Mouse (Mus musculus) CD4-positive, CD25-positive, alpha-beta regulatory T cell, adult 2 months (primary cell): ENCODE results near the gene Gpr6.

Experiments
- DNase-seq: peaks from one replicate; pipeline ENCODE4 v3.0.0-alpha.2; 2012; ENCODE audit warnings: low read depth, low spot score

The Gpr6 gene

DNA sequence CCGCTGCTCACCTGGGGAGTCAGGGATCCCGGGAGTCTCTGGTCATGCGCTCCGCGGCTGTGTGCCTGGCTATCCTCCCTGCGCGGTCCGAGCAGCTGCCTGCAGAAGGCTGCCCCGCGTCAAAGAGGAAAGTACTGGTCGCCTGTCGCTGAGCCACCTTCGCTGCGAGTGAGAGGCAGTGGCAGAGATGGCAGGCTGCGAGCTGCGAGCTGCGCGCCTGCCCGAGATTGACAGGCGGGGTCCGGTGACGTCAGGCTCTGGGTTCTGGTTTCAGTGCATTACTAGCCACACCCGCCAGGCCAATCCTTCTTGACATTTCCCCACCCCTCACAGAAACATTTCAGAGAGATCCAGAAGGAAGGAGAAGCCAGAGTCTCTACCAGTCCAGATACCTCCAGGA lies at the start of gene Gpr6:
Gpr6 (minus strand) TSS at position 170 of the 400 bp plus-strand sequence.
- no peak for DNase-seq

DNA sequence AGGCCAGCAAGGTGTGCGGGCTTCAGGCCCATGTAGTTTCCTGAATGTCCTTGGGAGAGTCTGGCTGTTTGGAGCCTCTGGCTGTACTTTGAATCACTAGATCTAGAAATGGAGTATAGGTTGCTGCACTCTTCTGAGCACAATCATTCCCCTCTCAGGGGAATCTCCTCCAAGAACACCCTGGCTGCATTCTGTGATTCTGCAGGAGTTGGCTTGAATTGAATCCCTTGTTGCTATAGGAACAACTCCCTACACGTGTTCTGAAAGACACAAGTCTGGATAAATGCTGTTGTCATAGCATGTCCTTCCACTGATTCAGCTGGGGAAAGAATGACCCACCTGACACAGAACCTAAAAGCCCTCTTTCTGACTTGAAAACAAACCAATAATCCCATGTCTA lies 28.0 kb upstream of the Gpr6 start:
- DNase-seq = no peak

DNA sequence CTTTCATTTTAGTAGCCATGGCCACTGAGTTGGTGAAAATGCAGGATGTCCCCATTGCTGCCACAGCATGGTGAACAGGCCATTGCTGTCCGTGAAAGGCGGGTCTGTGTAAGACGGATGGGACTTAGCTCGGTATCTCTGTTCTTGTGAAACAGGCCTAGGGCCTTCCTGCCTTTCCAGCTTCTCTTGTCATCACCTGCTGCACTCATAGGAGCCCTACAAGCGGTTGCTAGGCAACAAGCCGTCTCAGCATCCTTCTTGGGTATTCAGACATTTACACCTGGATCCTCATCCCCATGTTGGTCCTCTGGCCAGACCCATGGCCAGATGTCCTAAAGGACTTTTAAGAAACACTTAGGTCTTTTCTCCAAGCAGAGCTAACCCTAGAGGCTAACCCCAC lies 26.1 kb upstream of the Gpr6 start:
- no peak for DNase-seq

DNA sequence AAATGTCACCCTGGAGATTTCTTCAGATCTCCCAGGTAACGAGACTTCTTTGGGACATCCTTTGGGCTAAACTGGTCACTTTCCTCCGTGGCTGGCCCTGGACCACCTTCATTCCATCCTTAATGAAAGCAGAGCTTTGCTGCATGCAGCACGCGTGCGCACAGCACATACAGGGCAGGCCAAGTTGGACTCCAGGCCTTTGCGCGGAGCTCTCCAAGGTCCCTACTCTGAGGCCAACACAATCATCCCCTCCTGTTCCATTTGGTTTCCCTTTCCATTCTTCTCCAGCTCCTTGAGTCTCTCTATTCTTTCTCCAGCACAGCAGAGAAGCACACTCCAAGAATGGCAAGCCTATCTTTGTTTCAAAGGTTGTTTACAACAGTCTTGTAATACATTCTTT lies 16.8 kb upstream of the Gpr6 start:
- no peak for DNase-seq

DNA sequence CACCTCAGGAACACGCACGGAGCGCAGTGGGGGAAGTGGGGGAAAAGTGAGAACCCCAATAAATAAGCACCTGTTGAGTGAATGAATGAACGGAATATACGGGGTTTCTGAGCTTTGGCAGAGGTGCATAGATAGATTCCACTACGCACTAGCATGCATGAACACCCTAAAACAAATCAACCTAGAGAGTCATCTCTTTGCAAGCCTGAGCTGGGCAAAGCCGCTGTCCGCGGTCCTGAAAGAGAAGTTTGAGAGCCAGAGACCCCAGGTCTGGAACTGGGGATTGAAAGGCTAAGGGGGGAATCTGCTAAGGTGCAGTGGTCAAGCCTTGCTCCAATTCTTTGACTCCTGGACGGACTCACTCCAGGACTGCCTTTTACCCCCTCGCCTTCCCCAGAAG lies 389 bp downstream of the Gpr6 start:
- DNase-seq = no peak

DNA sequence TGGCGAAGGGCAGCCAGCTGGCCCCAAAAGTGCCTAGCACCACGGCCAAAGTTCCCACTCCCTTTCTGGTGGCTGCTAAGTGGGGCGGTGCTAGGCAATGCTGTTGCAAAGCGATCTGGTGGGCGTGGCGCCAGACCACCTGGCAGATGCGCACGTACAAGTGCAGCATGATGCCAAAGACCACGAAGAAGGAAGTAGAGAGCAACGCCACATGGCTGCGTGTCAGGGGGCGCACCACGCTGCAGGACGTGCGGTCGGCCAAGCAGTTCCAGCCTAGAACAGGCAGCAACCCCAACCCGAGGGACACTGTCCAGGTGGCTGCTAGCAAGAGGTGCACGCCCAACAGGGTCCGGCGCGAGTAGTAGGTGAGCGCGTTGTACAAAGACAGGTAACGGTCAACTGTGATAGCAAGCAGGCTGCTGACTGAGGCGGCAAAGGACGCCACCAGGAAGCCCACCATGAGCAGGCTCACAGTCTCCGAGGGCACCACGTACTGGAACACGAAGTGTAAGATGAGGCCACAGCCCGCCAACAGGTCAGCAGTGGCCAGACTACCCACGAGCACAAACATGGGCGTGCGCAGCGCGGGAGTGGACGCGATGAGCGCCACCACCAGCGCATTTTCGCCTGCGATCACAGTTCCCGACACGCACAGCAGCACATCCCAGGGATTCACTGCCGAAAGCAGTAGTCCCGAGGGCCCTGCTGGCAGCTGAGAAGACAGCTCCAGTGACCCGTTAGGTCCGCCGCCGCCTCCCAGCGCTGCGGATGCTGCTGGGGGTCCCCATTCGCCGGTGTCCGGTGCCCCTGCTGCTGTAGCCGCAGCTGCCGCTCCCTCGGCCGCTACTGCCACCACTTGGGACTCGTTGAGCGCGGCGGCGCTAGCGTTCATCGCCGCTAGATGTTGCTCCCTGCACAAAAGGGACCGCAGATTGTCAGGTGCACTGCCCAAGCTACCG lies 1.1 kb downstream of the Gpr6 start:
- DNase-seq = no peak

DNA sequence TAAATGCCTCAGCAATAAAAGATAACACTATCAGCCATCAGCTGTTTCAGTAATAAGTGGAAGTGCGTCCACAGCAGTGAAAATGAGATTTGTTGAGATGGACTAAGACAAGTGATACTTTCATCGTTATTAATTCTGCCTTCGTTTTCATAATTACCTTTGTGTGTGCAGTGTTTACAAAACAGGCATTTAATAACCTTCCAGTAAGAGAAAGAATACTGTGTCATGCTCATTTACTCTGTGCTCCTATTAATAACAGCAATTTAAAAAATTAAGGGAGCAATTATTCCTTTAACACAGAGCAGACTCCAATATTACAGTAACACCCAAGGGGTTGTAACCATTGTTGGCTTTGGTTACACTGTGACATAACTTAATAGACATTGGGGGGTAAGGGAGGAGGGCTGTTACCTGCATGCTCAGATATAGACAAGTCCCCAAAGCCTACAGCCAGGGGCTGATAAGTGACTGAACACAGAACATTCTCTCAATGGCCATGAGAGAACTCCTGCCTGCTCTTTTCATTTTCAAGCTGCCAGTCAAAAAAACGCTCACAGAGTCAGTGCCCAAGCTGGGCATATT lies 11.7 kb downstream of the Gpr6 start:
- DNase-seq = no peak

DNA sequence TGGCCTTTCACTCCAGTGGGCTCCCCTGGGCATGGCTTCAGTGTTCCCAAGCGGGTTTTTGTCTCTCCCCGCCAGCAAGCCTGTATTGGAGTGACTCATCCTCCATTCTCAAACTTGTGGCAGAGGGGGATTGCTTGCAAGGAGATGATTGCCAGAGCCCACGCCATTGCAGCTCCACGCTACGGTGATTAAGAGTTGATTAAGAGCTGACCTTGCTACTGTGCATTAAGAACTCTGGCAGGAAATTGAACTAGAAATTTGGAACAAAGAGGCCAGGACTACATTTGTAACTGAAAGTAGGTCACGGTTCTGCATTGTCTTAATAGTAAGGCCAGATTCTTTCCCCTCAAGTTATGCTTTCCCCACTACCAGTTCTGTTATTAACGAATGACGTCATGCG lies 16.5 kb downstream of the Gpr6 start:
- DNase-seq = no peak

DNA sequence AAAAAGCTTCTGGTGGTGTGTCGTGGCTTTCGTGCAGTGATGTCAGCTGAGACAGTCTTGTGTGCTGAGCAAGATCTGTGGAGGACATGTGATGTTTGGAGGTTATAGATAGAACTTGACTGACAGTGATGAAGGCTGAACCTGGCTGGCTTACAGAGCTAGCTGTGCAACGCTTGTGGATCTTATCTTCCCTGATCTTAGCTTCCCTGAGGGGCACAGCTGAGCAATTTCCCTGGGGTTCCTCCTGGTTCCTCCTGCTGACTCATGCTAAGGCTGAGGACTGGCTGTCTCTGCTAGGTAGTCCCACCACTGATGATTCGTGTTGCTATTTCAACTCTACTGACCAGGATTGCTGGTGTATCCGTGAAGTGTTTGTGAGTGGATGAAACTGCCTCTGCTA lies 18.1 kb downstream of the Gpr6 start:
- no peak for DNase-seq

DNA sequence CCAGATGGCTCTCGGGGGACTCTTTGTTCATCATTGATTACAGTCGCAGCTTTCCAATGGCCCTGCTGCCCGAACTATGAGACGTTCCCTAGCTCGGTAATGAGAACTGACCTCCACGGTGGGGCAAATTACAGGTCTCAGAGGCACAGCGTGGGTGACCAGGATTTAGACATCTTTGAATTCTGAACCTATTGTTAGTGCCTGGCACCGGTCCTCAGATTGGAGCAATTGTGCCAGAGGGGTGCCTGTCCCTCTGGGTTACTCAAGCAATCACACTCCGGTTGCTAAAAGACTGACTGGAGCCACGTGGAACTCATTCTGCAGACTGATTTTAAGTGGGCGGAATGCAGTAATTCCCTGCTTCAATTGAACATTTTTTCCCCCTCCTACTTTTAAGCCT lies 29.8 kb downstream of the Gpr6 start:
- no peak for DNase-seq

DNA sequence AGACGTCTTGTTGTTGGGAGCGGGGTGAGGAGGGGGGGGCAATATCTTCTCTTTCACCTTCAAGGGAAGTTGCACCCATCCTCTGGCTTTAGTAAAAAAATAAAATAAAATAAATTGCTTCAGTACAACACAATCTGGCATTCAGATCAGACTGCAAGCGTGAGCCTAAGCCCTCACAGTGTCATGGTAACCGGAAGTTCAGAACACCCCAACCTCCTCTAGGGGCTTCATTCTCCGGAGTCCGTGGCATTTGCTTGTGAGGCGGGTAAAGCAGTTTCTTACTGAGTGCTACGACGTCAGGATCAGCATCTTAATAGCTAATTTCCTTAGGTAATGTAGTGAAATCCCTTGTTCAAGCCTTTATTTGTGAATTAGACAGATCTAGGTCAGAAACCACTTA lies 30.6 kb downstream of the Gpr6 start:
- DNase-seq = no peak

DNA sequence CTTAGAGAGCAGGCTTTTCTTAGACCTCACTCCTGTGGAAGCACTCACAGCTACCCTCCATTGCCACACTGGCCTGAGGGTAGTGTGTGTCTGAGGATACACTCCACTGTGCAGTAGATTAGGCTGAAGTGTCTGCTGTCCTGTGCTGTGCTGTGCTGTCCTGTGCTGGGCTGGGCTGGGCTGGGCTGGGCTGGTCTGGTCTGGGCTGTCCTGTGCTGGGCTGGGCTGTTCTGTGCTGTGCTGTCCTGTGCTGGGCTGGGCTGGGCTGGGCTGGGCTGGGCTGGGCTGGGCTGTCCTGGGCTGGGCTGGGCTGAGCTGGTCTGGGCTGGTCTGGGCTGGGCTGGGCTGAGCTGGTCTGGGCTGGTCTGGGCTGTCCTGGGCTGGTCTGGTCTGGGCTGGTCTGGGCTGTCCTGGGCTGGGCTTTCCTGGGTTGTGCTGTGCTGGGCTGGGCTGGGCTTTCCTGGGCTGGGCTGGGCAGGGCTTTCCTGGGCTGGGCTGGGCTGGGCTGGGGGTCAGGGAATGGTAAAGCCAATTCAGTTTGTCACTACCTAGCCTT lies 31.5 kb downstream of the Gpr6 start:
- DNase-seq = no peak

DNA sequence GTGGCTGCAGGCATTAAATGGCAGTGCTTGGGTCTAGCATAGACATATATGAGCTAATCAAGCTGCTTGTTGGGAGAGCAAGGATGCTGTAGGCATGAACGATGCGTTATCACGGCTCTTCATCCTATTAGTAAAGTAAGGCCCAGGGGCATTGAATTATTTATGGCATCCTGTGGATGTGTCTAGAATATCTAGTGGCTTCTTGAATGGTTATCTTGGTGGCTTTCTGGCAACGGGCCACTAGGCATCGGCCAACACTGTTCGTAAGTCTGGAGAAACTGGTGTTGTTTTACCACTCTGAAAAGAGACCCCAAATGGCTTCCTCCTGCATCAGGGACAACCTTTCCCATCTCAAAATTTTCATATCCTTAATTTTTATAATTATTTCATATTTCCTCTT lies 33.6 kb downstream of the Gpr6 start:
- DNase-seq = no peak

DNA sequence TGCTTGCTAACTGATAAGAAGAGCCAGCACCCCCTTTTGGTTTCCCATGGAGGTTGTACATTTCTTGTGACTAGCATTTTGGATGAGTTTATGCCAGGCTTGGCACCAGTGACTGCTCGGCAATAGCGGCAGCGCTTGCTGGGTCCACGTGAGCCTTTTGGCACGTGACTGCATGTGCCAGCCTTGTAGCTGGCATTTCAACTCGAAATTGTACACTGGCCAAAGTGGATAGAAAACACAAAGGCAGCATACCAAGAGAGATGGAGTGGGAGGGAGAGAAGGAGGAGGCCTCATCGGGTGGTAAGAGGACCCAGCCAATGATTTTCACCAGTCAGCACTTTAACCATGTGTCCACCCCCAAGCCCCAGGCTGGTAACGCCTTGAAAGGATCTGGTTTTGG lies 34.4 kb downstream of the Gpr6 start:
- DNase-seq = no peak

DNA sequence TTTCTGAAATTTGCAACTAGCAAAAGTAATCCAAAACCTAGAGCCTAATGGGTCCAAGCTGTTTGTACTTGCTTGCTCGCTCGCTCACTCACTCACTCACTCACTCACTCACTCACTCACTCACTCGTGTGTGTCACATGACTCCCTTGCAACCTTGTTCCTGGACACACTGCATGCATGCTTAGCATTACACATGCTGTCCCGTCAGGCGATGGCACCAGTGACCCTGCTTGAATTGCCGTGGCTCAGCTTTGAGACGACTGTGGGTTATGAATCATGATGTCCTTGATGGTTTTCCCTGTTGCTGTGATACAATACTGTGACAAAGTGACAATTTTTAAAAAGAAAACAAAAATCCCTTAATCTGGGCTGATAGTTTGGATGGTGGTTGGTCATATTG lies 39.3 kb downstream of the Gpr6 start:
- DNase-seq = no peak

DNA sequence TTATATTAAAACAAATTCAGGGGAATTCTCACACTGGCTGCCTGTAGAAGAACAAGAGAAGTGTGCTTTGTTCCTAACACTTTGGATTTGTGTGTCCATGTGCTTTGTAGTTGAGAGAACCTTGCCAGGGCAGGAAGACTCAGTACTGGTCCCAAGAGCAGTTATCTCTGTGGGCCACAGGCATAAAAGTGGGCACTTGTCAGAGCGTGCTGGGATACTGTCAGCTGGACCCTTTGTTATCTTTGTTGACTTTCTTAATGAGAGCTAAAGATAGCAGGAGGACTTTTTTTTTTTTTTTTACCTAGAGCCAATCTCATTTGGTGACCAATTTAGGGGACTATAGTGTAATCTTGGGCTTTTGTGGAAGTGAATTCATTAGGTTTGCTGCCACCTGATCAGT lies 47.2 kb downstream of the Gpr6 start:
- DNase-seq = no peak

DNA sequence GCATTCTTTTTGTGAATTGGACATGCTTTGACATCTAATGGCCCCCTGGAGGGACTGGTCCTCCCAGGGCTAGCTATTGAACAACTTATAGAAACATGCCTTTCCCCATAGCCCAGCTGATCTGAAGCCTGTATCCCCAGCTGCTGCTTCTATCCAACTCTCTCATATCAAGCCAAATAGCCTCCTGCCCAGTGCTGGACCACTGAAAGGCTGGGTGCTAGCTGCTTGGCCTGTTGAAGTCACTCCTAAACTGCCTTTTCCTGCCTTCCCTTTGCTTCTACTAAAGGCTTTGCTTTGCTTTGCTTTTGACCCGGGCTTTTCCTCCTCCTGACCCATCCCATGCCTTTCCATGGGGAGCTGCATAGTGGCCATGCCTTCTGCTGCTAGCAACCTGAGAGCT lies 47.7 kb downstream of the Gpr6 start:
- no peak for DNase-seq

DNA sequence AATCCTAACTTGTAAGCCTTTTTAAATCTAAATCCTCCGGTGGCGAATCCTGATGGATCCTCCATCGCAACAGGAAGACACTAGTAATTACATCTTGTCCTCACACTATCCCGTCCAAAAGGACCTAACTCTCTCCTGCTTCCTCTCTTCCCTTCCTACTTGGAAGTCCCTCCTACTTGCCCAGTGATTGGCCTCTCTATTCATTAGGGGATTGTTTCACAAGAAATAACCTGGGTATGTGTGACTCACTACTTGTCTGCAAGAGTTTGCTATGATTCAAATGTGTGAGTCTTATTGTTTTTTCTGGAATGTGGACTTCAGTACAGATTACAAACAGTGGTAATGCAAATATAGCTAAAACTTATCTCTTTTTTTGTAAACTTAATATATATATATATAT lies 49.9 kb downstream of the Gpr6 start:
- no peak for DNase-seq
